Comparison of ENCODE assay signal across 9 mouse cellular contexts in genomic region chr11:117238169-117238568, GRCm38 (mm10). TPM values are rescaled to one million over a fixed set of nuclear protein-coding genes. Genes with fewer than 3 reads are reported as not detected.
DNase-seq lines count a peak whose midpoint lies in the region; ATAC-seq lines count a peak whose summit lies in the region.
"Had no signal": no experiment of that assay in that cellular context is flagged by ENCODE, and none has a peak within 500 bp of the region (broad histone marks: within the 10 kb centered on the region; RNA-seq: fewer than 3 reads in every experiment).

No protein-coding gene starts in this region.

- peaks cover 22% of the 10 kb centered on the region; the same call in 1 of the 2 replicates for H3K27me3 ChIP-seq in embryonic facial prominence, embryonic 10.5 days (replicated peaks; ENCODE audit: low read depth, poor library complexity, severe bottlenecking)
- no peaks in the 10 kb centered on the region for H3K27me3 ChIP-seq in limb, embryonic 11.5 days (ENCODE audit: control insufficient read depth, insufficient read depth, low read length)
- H3K27me3 ChIP-seq: Patski had no signal

- peak; percentile 59; the same call in 1 of the 2 replicates for ATAC-seq in limb, embryonic 11.5 days (ENCODE audit: insufficient number of reproducible peaks, low FRiP score, low TSS enrichment, low read depth)
- peak; percentile 70; the same call in 1 of the 2 replicates for ATAC-seq in monocyte, adult 5-6 weeks (replicated peaks; ENCODE audit: insufficient number of reproducible peaks, low FRiP score, low TSS enrichment, poor library complexity, severe bottlenecking)
- ATAC-seq: Patski had no signal

- H3K9ac ChIP-seq in limb, embryonic 11.5 days (ENCODE audit: low read length): no peak overlapping the region

- no peak overlapping the region for H3K4me2 ChIP-seq in limb, embryonic 11.5 days (ENCODE audit: low read depth, severe bottlenecking)

- 0 out of 2 replicates have a peak, but pooled peaks cover 4% of the 10 kb centered on the region for H3K36me3 ChIP-seq in embryonic facial prominence, embryonic 10.5 days (replicated peaks)
- no peaks in the 10 kb centered on the region for H3K36me3 ChIP-seq in limb, embryonic 11.5 days (ENCODE audit: control insufficient read depth, insufficient read depth, low read length)

- H3K9me3 ChIP-seq in embryonic facial prominence, embryonic 10.5 days: no peaks in the 10 kb centered on the region
- H3K9me3 ChIP-seq in limb, embryonic 11.5 days (ENCODE audit: control insufficient read depth, low read length): no peaks in the 10 kb centered on the region

- DNase-seq in 3134 (ENCODE audit: extremely low read depth, insufficient read length, low spot score): peak; percentile 59
- DNase-seq in adrenal gland, postnatal 14 days: peak; percentile 95
- DNase-seq in embryonic facial prominence, embryonic 10.5 days (ENCODE audit: low spot score): peak; percentile 92
- DNase-seq in heart, adult 18-20 months: peak; percentile 90 to 98
- peak; percentile 83 to 96 for DNase-seq in kidney, adult 8-10 months
- peak; percentile 97 for DNase-seq in limb, embryonic 11.5 days (ENCODE audit: low spot score)
- DNase-seq in spleen, postnatal 36 days (ENCODE audit: low spot score in 2 of 2): peak; percentile 77 to 83

- no peak overlapping the region for H3K4me3 ChIP-seq in embryonic facial prominence, embryonic 10.5 days
- H3K4me3 ChIP-seq in limb, embryonic 11.5 days (ENCODE audit: low read depth, low read length): no peak overlapping the region

- 1% methylated on average over 4 of the region's 4 CpGs for WGBS in embryonic facial prominence, embryonic 10.5 days
- WGBS in limb, embryonic 11.5 days: 3% methylated on average over 4 of the region's 4 CpGs

- no peak overlapping the region for H3K27ac ChIP-seq in embryonic facial prominence, embryonic 10.5 days (replicated peaks)
- no peak overlapping the region for H3K27ac ChIP-seq in limb, embryonic 11.5 days (replicated peaks; ENCODE audit: low read depth, low read length)

- peaks cover 40% of the 10 kb centered on the region for H3K4me1 ChIP-seq in embryonic facial prominence, embryonic 10.5 days
- H3K4me1 ChIP-seq in limb, embryonic 11.5 days (ENCODE audit: control insufficient read depth, insufficient read depth, low read length): peaks cover 22% of the 10 kb centered on the region

RNA-seq across cellular contexts. Expression of gene Sept9, which starts 38.7 kb away (rescaled TPM):
- 115 and 133 TPM in 2 replicates for total RNA-seq in adrenal gland, postnatal 14 days (2021)
- 255 TPM in 2 replicates for polyA plus RNA-seq in embryonic facial prominence, embryonic 10.5 days (2016; fragmentation: Nextera tagmentation; extraction: Ambion mirVana)
- 10 to 100 TPM; 32.7 to 33.4 TPM for total RNA-seq in heart, adult 18-20 months (2021)
- polyA plus RNA-seq in limb, embryonic 11.5 days (2014; fragmentation: Nextera tagmentation; extraction: Ambion mirVana): 208 and 226 TPM in 2 replicates
- 257 to 323 TPM (median 271 TPM) in 3 replicates for total RNA-seq in monocyte, adult 5-6 weeks (2017)
